Comparison of ENCODE assay signal across 8 mouse cellular contexts in genomic region chr17:46628791-46629684, GRCm38 (mm10). TPM values are rescaled to one million over a fixed set of nuclear protein-coding genes. Genes with fewer than 3 reads are reported as not detected.
DNase-seq lines count a peak whose midpoint lies in the region; ATAC-seq and TF ChIP-seq lines count a peak whose summit lies in the region.

TSS of gene Ptk7 (minus strand) at chr17:46629504.

- no peak within 1 kb of the TSS for H3K27ac ChIP-seq in bone marrow, adult 2 months (ENCODE audit: control insufficient read depth, insufficient read depth, low read depth, low read length, poor library complexity)
- peak within 1 kb of the TSS; percentile 96 for H3K27ac ChIP-seq in forebrain, embryonic 10.5 days
- peak within 1 kb of the TSS; percentile 96 for H3K27ac ChIP-seq in hindbrain, embryonic 10.5 days
- peak within 1 kb of the TSS; percentile 92 for H3K27ac ChIP-seq in limb, embryonic 13.5 days
- H3K27ac ChIP-seq in midbrain, embryonic 12.5 days (replicated peaks): peak within 1 kb of the TSS; percentile 90
- H3K27ac ChIP-seq in stomach, embryonic 15.5 days: peak within 1 kb of the TSS; percentile 96

- H3K4me2 ChIP-seq in limb, embryonic 13.5 days (replicated peaks): peak within 1 kb of the TSS; percentile 89
- H3K4me2 ChIP-seq in midbrain, embryonic 12.5 days (replicated peaks): peak within 1 kb of the TSS; percentile 83
- H3K4me2 ChIP-seq in stomach, embryonic 15.5 days: peak within 1 kb of the TSS; percentile 71

- peak within 1 kb of the TSS; percentile 92 for H3K9ac ChIP-seq in limb, embryonic 13.5 days
- H3K9ac ChIP-seq in midbrain, embryonic 12.5 days (replicated peaks): peak within 1 kb of the TSS; percentile 97
- peak within 1 kb of the TSS; percentile 97 for H3K9ac ChIP-seq in stomach, embryonic 15.5 days

- ATAC-seq in CD4-positive, CD25-positive, alpha-beta regulatory T cell, adult 4 months: no peak
- ATAC-seq in limb, embryonic 13.5 days (ENCODE audit: low FRiP score, low read depth): peak; percentile 81
- ATAC-seq in midbrain, embryonic 12.5 days (ENCODE audit: low FRiP score, low read depth): peak; percentile 75
- peak; percentile 61 for ATAC-seq in stomach, embryonic 15.5 days (ENCODE audit: insufficient read depth, low FRiP score, low read depth)

- peaks cover 30% of the 10 kb centered on the region for H3K36me3 ChIP-seq in forebrain, embryonic 10.5 days (replicated peaks)
- peaks cover 30% of the 10 kb centered on the region for H3K36me3 ChIP-seq in hindbrain, embryonic 10.5 days
- peaks cover 28% of the 10 kb centered on the region for H3K36me3 ChIP-seq in limb, embryonic 13.5 days
- H3K36me3 ChIP-seq in midbrain, embryonic 12.5 days: peaks cover 30% of the 10 kb centered on the region
- peaks cover 11% of the 10 kb centered on the region for H3K36me3 ChIP-seq in stomach, embryonic 15.5 days

- H3K4me1 ChIP-seq in bone marrow, adult 2 months (ENCODE audit: control insufficient read depth, insufficient read depth, low read length): no peaks in the 10 kb centered on the region; the same call in 1 of the 2 replicates
- H3K4me1 ChIP-seq in forebrain, embryonic 10.5 days: peaks cover 66% of the 10 kb centered on the region
- H3K4me1 ChIP-seq in hindbrain, embryonic 10.5 days (replicated peaks): peaks cover 83% of the 10 kb centered on the region
- peaks cover 65% of the 10 kb centered on the region for H3K4me1 ChIP-seq in limb, embryonic 13.5 days
- H3K4me1 ChIP-seq in midbrain, embryonic 12.5 days: peaks cover 39% of the 10 kb centered on the region
- H3K4me1 ChIP-seq in stomach, embryonic 15.5 days: peaks cover 55% of the 10 kb centered on the region

- peak; percentile 19 for DNase-seq in CD4-positive, CD25-positive, alpha-beta regulatory T cell, adult 2 months (ENCODE audit: low read depth, low spot score)
- DNase-seq in forebrain, embryonic 10.5 days (ENCODE audit: extremely low spot score, low spot score): peak; percentile 92
- peak; percentile 95 for DNase-seq in hindbrain, embryonic 10.5 days (ENCODE audit: low spot score)

- no peaks in the 10 kb centered on the region for H3K9me3 ChIP-seq in forebrain, embryonic 10.5 days
- H3K9me3 ChIP-seq in hindbrain, embryonic 10.5 days: no peaks in the 10 kb centered on the region
- H3K9me3 ChIP-seq in limb, embryonic 13.5 days: no peaks in the 10 kb centered on the region
- H3K9me3 ChIP-seq in midbrain, embryonic 12.5 days: no peaks in the 10 kb centered on the region
- no peaks in the 10 kb centered on the region for H3K9me3 ChIP-seq in stomach, embryonic 15.5 days

- whole genome bisulfite sequencing in bone marrow, adult 2 months: under 1% methylated on average over 84 of the region's 90 CpGs
- WGBS in forebrain, embryonic 10.5 days: under 1% methylated on average over 84 of the region's 90 CpGs
- WGBS in hindbrain, embryonic 10.5 days: under 1% methylated on average over 89 of the region's 90 CpGs
- WGBS in limb, embryonic 13.5 days: under 1% methylated on average over 84 of the region's 90 CpGs
- WGBS in midbrain, embryonic 12.5 days: under 1% methylated on average over 75 of the region's 90 CpGs
- under 1% methylated on average over 79 of the region's 90 CpGs for WGBS in stomach, embryonic 15.5 days

- no peak for TF ChIP-seq POLR2A in bone marrow, adult 2 months (IDR thresholded peaks at IDR 0.05; ENCODE audit: borderline replicate concordance, control insufficient read depth, low read depth, low read length)

- H3K27me3 ChIP-seq in forebrain, embryonic 10.5 days (ENCODE audit: poor library complexity, severe bottlenecking): no peaks in the 10 kb centered on the region
- no peaks in the 10 kb centered on the region for H3K27me3 ChIP-seq in hindbrain, embryonic 10.5 days (ENCODE audit: insufficient read depth, poor library complexity, severe bottlenecking)
- H3K27me3 ChIP-seq in limb, embryonic 13.5 days: no peaks in the 10 kb centered on the region
- no peaks in the 10 kb centered on the region for H3K27me3 ChIP-seq in midbrain, embryonic 12.5 days
- H3K27me3 ChIP-seq in stomach, embryonic 15.5 days (replicated peaks): no peaks in the 10 kb centered on the region

- TF ChIP-seq CTCF in bone marrow, adult 2 months (IDR thresholded peaks at IDR 0.05; ENCODE audit: control insufficient read depth, insufficient read depth, low read length): no peak

- peak within 1 kb of the TSS; percentile 2 for H3K4me3 ChIP-seq in bone marrow, adult 2 months (replicated peaks; ENCODE audit: control insufficient read depth, low read depth, low read length)
- H3K4me3 ChIP-seq in forebrain, embryonic 10.5 days: peak within 1 kb of the TSS; percentile 90
- H3K4me3 ChIP-seq in hindbrain, embryonic 10.5 days: peak within 1 kb of the TSS; percentile 98
- H3K4me3 ChIP-seq in limb, embryonic 13.5 days: peak within 1 kb of the TSS; percentile 70
- peak within 1 kb of the TSS; percentile 90 for H3K4me3 ChIP-seq in midbrain, embryonic 12.5 days
- peak within 1 kb of the TSS; percentile 89 for H3K4me3 ChIP-seq in stomach, embryonic 15.5 days (replicated peaks)

RNA-seq across cellular contexts. Expression of gene Ptk7, which starts in this region (rescaled TPM):
- not detected for polyA plus RNA-seq in CD4-positive, CD25-positive, alpha-beta regulatory T cell, adult 4 months (2017; shearing (Covaris generic))
- 0.68 and 3.9 TPM in 2 replicates for polyA plus RNA-seq in bone marrow, adult 2 months (2011; ENCODE audit: insufficient read depth, insufficient read length, low replicate concordance, missing spikeins)
- 66.0 and 68.4 TPM in 2 replicates for polyA plus RNA-seq in forebrain, embryonic 10.5 days (2016; fragmentation: Nextera tagmentation; extraction: Ambion mirVana)
- 67.2 and 76.8 TPM in 2 replicates for polyA plus RNA-seq in hindbrain, embryonic 10.5 days (2016; fragmentation: Nextera tagmentation; extraction: Ambion mirVana)
- polyA plus RNA-seq in limb, embryonic 13.5 days (2015; fragmentation: Nextera tagmentation; extraction: Ambion mirVana): 128 and 138 TPM in 2 replicates
- 57.1 and 63.4 TPM in 2 replicates for polyA plus RNA-seq in midbrain, embryonic 12.5 days (2016; fragmentation: Nextera tagmentation; extraction: Ambion mirVana)
- 87.6 and 89.8 TPM in 2 replicates for polyA plus RNA-seq in stomach, embryonic 15.5 days (2015; fragmentation: Nextera tagmentation; extraction: Ambion mirVana)

Comparison
In these comparisons a context has a peak if more than half of its experiments do, and no peak if none do; other contexts are left out.
1. RNA of gene Ptk7 (polyA plus RNA-seq): 128 to 138 TPM in limb, embryonic 13.5 days, 87.6 to 89.8 TPM in stomach, embryonic 15.5 days, 66.0 to 68.4 TPM in forebrain, embryonic 10.5 days, 67.2 to 76.8 TPM in hindbrain, embryonic 10.5 days and 57.1 to 63.4 TPM in midbrain, embryonic 12.5 days; 0.68 to 3.9 TPM in bone marrow, adult 2 months and not detected in CD4-positive, CD25-positive, alpha-beta regulatory T cell, adult 4 months; every median in the first group is over 10 times any median in the second.
2. DNase-seq: peak in every context shown above with its lines; median percentile 95 in hindbrain, embryonic 10.5 days; 92 in forebrain, embryonic 10.5 days; 19 in CD4-positive, CD25-positive, alpha-beta regulatory T cell, adult 2 months.
3. H3K4me3 ChIP-seq: peak in every context shown above with its lines; median percentile 98 in hindbrain, embryonic 10.5 days; 90 in forebrain, embryonic 10.5 days; 90 in midbrain, embryonic 12.5 days; 89 in stomach, embryonic 15.5 days; 70 in limb, embryonic 13.5 days; 2 in bone marrow, adult 2 months.
4. Peak in every context shown above with its lines, with median percentiles within 50 percentile points of each other: H3K4me2 ChIP-seq and H3K9ac ChIP-seq.